Mouse (Mus musculus) heart, postnatal 0 days (tissue): ENCODE measurements around the gene Dcaf11. TPM values are rescaled to one million over a fixed set of nuclear protein-coding genes. Genes with fewer than 3 reads are reported as not detected.

Experiments
- ATAC-seq: fragments of 200-750 bp; cut with Nextera tagmentation; 2 replicates; pipeline ENCODE4 v1.8.0; 2017; ENCODE audit warnings: low read depth, moderate number of reproducible peaks, moderate library complexity; ENCODE audit not compliant: insufficient read depth
- DNase-seq: peaks from one replicate; pipeline ENCODE4 v3.0.0-alpha.2; 2016; ENCODE audit warnings: low spot score
- H3K27ac ChIP-seq: fragments of 300-500 bp; sonication (generic); 2 replicates; pipeline ENCODE4 v1.5.1; 2014; ENCODE audit warnings: low read depth, mild to moderate bottlenecking
- H3K27me3 ChIP-seq: fragments of 300-500 bp; sonication (generic); 2 replicates; pipeline ENCODE4 v1.6.1; 2014; ENCODE audit warnings: low read length, mixed read lengths; ENCODE audit not compliant: control insufficient read depth, insufficient read depth
- H3K36me3 ChIP-seq: fragments of 300-500 bp; sonication (generic); replicated peaks from 2 replicates; pipeline ENCODE4 v1.6.1; 2014; ENCODE audit warnings: low read length, mixed read lengths; ENCODE audit not compliant: control insufficient read depth, insufficient read depth
- H3K4me1 ChIP-seq: fragments of 300-500 bp; sonication (generic); 2 replicates; pipeline ENCODE4 v1.6.1; 2014; ENCODE audit warnings: antibody characterized with exemption; ENCODE audit not compliant: control insufficient read depth, insufficient read depth
- H3K4me2 ChIP-seq: fragments of 300-500 bp; sonication (generic); 2 replicates; pipeline ENCODE4 v1.6.1; 2014; ENCODE audit warnings: low read depth, mild to moderate bottlenecking, low read length, moderate library complexity
- H3K4me3 ChIP-seq: fragments of 300-500 bp; sonication (generic); 2 replicates; pipeline ENCODE4 v1.5.1; 2014; ENCODE audit warnings: low read depth, low read length
- H3K9ac ChIP-seq: fragments of 300-500 bp; sonication (generic); replicated peaks from 2 replicates; pipeline ENCODE4 v1.6.1; 2014; ENCODE audit warnings: low read depth, low read length, mixed read lengths
- H3K9me3 ChIP-seq: fragments of 300-500 bp; sonication (generic); replicated peaks from 2 replicates; pipeline ENCODE4 v1.6.1; 2016; ENCODE audit warnings: low read length; ENCODE audit not compliant: control insufficient read depth
- CTCF ChIP-seq: IDR thresholded peaks from 2 replicates; pipeline ENCODE4 v1.5.1; 2016; ENCODE audit warnings: antibody characterized with exemption, control low read depth, low read depth
- EP300 ChIP-seq: IDR thresholded peaks from 2 replicates; pipeline ENCODE4 v1.6.1; 2016; ENCODE audit warnings: antibody characterized with exemption, low read depth
- WGBS: fragments of 180-500 bp; shearing (Covaris S2); extraction: QIAGEN DNeasy Blood & Tissue Kit; methylation state at CpG from one replicate; pipeline ENCODE4 v1.1.7; 2014; 5-methylcytosine and 5-hydroxymethylcytosine counted together
- polyA plus RNA-seq: library from polyadenylated mRNA; unstranded; fragments of >200 nt; fragmentation: Nextera tagmentation; extraction: Ambion mirVana; gene quantifications from 2 replicates; pipeline ENCODE4 v1.2.1, GENCODE M21; 2015
- total RNA-seq: library from RNA; depleted of rRNA; stranded (reverse); fragments of >200 nt; gene quantifications from 2 replicates; pipeline ENCODE4 v1.2.3, GENCODE M21; 2014; ENCODE audit warnings: low replicate concordance

Gene Dcaf11
- total and polyA plus RNA-seq, 2 experiments from 2014 or later: 74.4 to 81.6 TPM

DNA sequence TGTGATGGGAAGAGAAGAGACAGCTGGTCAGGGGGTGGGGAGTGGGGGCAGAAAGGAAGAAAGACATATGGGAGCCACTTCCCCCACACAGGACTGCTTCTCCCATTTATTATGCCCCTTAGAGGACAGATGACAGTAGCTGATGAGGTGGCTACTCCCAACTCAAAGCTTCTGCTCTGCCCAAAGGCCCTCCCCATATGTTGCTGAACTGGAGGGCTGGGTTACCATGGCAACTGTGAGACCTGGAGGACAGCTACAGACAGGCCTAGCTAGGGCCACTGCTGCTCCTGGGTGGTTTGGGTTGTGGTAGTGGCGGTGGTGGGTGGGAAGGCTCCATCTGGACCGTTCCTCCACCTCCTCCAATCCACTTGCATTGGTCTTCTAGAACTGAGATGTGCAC, 40.9 kb upstream of the Dcaf11 start:
- no peaks in the 10 kb centered on the region for H3K4me1 ChIP-seq
- no peak overlapping the region for H3K9ac ChIP-seq
- H3K9me3 ChIP-seq: no peaks in the 10 kb centered on the region
- ATAC-seq (no peak; the same call in 1 of the 2 replicates), DNase-seq (no peak)
- peaks cover 65% of the 10 kb centered on the region for H3K27me3 ChIP-seq
- no peak overlapping the region for H3K4me2 ChIP-seq
- no peaks in the 10 kb centered on the region for H3K36me3 ChIP-seq
- no peak overlapping the region for H3K4me3 ChIP-seq
- TF ChIP-seq CTCF: no peak
- no peak for TF ChIP-seq EP300
- 55% methylated on average over 2 of the region's 2 CpGs for WGBS
- H3K27ac ChIP-seq: no peak overlapping the region

DNA sequence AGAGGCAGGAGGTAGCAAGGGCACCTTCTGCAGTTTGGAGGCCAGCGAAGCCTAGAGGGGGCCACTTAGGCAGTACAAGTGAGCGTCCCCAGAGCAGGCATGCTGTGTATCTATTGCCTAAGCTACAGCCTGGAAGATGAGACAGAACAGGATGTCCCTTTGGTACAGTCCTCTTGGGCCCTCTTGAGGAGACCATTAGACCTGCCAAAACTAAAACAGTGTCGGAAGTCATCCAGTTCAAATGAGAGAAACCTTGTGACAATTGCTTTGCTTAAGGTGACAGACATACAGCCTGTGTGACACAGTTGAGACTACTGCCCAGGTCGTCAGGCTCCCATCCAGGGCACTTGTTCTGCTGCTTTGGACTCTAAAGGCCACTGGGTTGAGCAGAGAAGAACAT, 40.2 kb upstream of the Dcaf11 start:
- 58% methylated on average over 4 of the region's 4 CpGs for WGBS
- peaks cover 69% of the 10 kb centered on the region for H3K27me3 ChIP-seq
- no peak for DNase-seq
- H3K4me2 ChIP-seq: no peak overlapping the region
- TF ChIP-seq CTCF (no peak), EP300 (no peak)
- no peak overlapping the region for H3K27ac ChIP-seq
- ATAC-seq: no peak
- H3K9me3 ChIP-seq: no peaks in the 10 kb centered on the region
- H3K4me1 ChIP-seq: peaks cover 3% of the 10 kb centered on the region; the same call in 1 of the 2 replicates
- H3K36me3 ChIP-seq: no peaks in the 10 kb centered on the region
- no peak overlapping the region for H3K4me3 ChIP-seq
- H3K9ac ChIP-seq: no peak overlapping the region

DNA sequence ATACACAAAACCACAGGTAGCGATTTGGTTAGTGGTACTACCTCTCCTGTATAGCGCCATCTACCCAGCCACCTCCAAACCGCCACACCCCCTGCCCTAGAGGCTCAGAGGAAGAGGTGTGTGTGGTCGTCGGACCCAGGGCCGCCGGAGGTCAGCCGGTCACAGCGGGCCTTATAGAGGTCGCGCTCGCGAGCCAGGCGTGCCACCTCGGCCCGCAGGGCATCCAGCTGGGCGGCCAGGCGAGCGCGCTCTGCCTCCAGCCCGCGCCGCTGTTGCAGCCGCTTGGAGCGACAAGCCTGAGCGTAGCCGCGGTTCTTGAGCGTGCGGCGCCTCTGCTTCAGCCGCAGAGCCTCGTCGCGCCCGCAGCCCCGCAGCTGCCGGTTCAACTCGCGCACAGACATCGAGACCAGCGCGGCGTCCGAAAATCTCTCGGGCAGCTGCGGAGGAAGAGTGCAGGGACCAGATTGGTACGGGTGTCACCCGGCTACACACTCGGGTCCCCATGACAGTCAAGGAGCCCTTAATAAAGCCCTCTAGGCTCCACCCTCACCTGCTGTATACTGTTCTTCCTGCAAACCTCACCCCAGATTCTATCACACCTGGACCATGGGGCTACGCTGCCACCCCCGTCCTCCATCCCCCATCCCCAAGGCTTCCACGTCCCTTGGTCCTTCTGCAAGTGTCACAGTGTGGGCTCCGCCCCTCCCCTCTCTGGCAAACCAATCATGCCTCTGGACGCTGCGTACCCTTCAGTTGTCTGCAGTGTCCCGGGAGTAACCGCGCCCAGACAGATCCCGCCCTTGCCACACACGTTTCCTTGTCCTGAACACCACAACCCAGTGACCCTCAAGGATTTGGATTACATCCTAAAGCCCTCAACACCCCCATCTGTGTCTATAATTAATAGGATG, 39.1 kb upstream of the Dcaf11 start:
- Histone ChIP-seq H3K4me2 (peak overlapping the region; percentile 68), H3K27ac (no peak overlapping the region), H3K4me1 (peaks cover 10% of the 10 kb centered on the region; the same call in 1 of the 2 replicates), H3K27me3 (peaks cover 70% of the 10 kb centered on the region), H3K9ac (no peak overlapping the region), H3K9me3 (no peaks in the 10 kb centered on the region), H3K36me3 (no peaks in the 10 kb centered on the region), H3K4me3 (peak overlapping the region; percentile 44)
- DNase-seq (no peak), ATAC-seq (no peak)
- under 1% methylated on average over 61 of the region's 61 CpGs for WGBS
- no peak for TF ChIP-seq EP300
- no peak for TF ChIP-seq CTCF

DNA sequence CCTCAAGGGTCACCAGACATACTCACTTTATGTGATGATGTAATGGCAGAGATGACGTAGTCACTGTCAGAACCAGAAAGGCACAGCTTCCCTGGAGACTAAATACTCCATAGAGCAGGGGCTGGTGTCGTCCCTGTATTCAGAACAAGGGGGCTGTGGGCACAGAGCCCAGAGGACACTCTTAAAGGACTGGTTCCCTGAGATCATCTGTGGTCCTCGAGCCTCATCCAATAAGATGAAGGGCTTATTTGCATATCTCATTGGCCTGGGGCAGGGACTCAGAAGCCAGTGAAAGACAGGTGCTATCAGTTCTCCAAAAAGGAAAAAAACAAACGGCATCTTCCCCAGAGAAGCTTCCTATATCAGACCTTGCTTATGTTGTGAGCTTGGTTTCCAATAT, 35.7 kb upstream of the Dcaf11 start:
- peaks cover 10% of the 10 kb centered on the region; the same call in 1 of the 2 replicates for H3K4me1 ChIP-seq
- no peak overlapping the region for H3K27ac ChIP-seq
- no peak overlapping the region for H3K4me2 ChIP-seq
- TF ChIP-seq EP300: no peak
- no peak for TF ChIP-seq CTCF
- WGBS: 30% methylated on average over 4 of the region's 4 CpGs
- no peaks in the 10 kb centered on the region for H3K9me3 ChIP-seq
- H3K9ac ChIP-seq: no peak overlapping the region
- no peaks in the 10 kb centered on the region for H3K36me3 ChIP-seq
- ATAC-seq (no peak), DNase-seq (no peak)
- H3K4me3 ChIP-seq: no peak overlapping the region
- peaks cover 51% of the 10 kb centered on the region for H3K27me3 ChIP-seq

DNA sequence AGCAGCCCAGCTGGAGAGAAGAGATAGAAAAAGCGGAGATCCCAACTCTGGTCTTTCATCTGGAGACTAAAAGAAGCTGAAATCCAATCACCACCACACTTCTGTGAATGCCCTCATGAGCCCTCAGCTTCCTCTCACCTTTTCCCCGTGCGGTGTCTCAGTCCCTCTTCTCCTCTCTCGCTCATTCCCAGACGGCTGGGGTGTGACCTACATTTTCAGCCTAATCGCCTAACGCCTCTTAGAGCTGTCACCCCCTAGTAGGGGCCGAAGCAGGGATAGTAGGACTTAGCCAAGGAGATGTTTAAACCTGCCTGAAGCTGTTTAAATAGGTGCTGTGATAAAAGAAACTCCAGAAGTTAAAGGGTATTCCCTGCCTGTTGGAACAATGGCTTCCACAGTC, 35.0 kb upstream of the Dcaf11 start, which contains the start of gene Nrl:
TSS of gene Nrl (minus strand) at position 197 of the 400 bp plus-strand sequence.
- no peak within 1 kb of the TSS for H3K9ac ChIP-seq
- no peak within 1 kb of the TSS for H3K27ac ChIP-seq
- H3K4me2 ChIP-seq: no peak within 1 kb of the TSS
- no peak within 1 kb of the TSS for H3K4me3 ChIP-seq
- no peak for ATAC-seq
- no peaks in the 10 kb centered on the region for H3K36me3 ChIP-seq
- peaks cover 44% of the 10 kb centered on the region for H3K27me3 ChIP-seq
- no peak for DNase-seq
- H3K4me1 ChIP-seq: peaks cover 10% of the 10 kb centered on the region; the same call in 1 of the 2 replicates
- TF ChIP-seq EP300 (no peak), CTCF (no peak)
- WGBS: 13% methylated on average over 8 of the region's 8 CpGs
- H3K9me3 ChIP-seq: no peaks in the 10 kb centered on the region
